Mouse (Mus musculus) ES-Bruce4 (cell line): ENCODE data around the gene Dnajc6.

ENCODE experiments used
- CTCF ChIP-seq: IDR thresholded peaks from one replicate; pipeline ENCODE4 v1.8.1; 2011; ENCODE audit warnings: low read depth, low read length
- POLR2A ChIP-seq: IDR thresholded peaks from one replicate; pipeline ENCODE4 v1.8.1; 2011; ENCODE audit warnings: low read length; ENCODE audit not compliant: insufficient read depth

GRCm38 (mm10) chr4:101531901-101532300 lies 35.5 kb downstream of the Dnajc6 start:
- no peak for TF ChIP-seq CTCF
- no peak for TF ChIP-seq POLR2A
